Mouse (Mus musculus): ENCODE measurements around the gene Nhsl1. TPM values are rescaled to one million over a fixed set of nuclear protein-coding genes. Genes with fewer than 3 reads are reported as not detected.

Gene Nhsl1
- total RNA-seq, 2 experiments from 2014 or later: 46.7 to 53.1 TPM

DNA sequence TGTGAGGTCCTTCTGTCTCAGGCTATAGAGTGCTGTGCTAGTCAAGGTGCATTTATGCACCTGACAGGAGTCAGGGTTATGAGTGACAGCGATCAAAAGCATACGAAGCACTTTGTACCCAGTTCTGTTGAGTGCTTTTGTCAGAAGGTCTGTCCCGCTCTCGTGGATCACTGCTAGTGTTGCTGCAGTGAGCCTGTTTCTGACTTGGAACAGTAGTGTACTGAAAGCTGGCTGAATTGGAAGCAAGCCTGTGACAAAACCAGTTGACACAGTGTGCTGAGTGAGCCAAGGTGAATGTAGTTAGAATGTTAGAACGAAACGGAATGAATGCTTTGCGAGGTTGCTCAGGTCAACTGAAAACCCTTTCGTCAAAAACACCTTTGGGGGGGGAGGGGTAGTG lies 82.2 kb downstream of the Nhsl1 start:
- DNase-seq: peak in 1 of 2 experiments; percentile 48

DNA sequence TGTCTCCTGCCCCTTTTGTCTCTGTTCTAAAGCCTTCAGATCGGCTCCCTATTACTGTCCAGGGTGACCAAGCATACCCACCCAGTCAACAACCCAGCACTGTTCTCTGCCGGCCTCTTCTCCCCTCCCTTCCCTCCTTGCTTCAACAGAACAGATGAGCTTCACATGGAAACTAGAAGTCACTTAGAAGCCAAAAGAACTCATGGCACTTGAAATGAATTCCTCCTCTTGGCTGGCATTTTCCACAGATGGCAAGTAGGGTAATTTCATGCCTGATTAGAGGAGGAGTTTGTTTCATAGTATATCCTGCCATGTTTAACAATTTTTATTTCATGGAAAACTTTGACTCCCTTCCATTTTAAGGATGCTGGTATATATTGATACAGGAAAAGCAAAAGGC lies 85.2 kb downstream of the Nhsl1 start:
- no peak for DNase-seq

DNA sequence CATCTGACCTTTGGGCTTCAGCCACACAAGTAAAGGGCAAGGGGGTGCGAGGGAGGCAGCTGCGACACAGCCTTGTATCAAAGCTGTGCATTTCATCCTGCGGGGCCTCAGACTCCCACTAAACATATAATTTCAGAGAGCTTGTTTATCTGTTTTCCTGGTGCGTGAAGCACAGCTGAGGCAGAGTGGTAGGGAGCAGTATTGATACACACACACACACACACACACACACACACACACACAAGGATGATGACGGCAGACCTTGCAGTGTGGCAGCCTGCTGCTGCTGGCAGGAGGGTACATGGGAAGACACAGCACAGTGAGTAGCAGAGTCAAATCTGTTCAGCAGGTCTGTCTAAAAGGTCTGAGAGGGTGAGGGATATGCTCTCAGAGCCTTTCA lies 85.9 kb downstream of the Nhsl1 start:
- no peak for DNase-seq

DNA sequence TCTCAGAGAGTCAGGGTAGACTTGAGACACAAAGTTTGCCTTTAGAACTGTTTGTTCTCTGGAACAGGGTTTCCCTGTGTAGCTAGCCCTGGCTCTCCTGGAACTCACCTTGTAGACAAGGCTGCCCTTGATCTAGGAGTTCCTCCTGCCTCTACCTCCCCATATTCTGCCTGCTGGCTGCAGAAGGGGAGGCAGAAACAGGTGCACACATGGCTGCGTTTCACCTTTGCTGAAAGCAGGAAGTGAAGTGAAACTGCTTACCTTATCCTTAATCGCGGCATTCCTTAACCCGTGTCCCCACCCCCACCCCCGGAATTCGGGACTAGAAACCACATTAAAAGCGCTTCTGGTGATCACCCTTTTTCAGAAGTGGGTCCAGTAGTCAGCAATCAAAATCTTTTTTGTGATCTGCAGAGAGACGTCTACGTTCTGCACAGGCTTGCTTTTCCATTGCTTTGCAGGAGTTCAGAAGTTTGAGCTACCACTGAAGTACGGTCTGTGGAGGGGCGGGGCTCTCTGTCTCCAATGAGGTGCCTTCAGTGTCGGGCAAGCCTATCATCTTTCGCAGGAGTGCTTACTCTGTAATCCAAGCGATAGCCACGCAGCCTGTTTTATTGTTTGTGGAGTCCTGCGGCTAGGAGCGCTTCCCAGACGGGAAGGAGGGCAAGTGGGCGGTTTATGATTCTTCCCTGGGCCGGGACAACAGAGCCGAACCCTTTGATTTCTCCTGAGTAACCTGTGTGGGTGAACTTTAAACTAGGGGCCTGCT lies 88.5 kb downstream of the Nhsl1 start:
- DNase-seq: peak; percentile 62 to 63

DNA sequence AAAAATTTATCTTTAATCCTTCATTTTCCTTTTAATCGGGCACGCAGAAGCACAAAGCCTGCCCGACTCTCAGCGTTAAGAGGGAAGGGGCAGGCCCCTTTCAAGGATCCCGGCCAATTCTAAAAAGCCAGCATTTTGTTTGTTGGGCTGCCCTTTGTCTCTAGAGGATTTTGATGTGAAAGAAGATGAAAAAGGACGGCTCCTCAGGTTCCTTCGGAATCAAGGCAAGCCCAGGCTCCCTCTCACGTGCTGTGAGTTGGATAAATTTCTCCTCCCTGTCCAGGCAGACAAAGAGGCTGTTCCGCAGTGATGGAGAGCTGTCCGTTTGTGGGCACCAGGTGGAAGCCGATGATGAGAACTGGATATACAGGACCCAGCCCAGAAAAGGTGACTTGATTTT lies 89.3 kb downstream of the Nhsl1 start:
- no peak for DNase-seq

DNA sequence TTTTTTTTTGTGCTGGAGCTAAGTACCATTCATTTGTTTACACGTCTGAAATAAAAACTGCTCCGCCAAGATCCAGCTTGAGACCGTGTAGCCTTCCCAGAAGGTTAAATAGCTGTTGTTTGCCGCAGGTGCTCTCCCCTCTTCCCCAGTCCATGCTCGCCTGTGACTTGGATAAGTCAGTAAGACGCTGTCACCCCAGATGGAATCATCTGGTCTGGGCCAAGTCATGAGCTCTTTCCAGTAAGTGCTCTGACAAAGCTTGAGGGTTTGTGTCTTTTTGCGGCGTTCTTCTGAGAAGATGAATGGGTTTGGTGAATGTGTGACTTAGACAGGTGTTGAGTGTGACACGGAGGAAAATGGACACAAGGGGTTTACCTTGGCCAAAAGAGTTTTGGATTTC lies 89.8 kb downstream of the Nhsl1 start:
- DNase-seq: no peak

DNA sequence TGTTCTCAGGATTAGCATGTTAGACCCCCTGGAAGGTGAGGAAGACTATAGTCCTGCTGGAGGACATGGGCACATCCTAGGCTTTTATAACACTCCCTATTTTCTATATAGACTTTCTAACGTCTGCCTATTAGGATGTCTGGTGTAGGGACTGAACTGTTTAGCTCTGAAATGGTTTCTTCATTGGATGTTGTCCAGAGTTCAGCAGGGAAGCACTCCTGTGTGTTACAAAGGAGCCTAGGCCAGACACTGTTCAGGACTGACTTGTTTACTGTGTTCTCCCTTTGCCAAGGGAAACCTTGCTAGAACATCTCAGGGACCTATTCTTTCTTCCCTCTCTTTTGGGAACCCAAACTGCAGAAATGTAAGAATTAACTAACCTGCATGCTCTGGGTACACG lies 90.3 kb downstream of the Nhsl1 start:
- DNase-seq: no peak

DNA sequence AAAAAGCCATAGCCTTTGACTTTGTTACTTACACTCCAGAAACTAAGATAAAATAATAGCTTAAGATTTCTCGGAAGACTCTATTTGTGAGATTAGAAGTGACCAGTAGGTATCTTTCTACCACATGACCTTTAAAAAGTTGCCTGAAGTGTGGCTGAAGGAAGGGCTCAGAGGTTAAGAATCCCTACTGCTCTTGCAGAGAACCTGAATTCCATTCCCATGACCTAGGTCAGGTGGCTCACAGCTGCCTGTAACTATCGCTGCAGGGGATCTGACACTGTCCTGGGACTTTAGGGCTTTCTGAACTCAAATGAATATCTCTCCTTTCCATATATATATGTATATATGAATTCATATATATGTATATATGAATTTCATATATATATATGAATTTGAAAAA lies 92.5 kb downstream of the Nhsl1 start:
- no peak for DNase-seq

DNA sequence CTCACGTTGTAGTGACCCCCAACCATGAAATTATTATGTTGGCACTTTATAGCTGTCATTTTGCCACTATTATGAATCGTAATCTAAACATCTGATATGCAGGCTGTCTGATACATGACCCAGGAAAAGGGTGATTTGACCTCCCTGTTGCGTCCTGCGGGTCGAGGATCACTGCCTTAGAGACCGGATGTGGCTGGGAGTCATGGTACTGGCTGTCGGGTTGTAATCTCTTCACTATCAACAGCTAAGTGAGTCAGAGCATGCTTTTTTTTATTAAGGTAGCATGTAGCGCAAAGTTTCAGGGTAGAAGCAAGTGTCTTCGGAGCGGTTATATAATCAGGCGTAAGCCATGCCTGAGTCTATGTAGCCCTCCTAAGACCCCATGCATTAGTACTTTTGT lies 97.2 kb downstream of the Nhsl1 start:
- DNase-seq: no peak

DNA sequence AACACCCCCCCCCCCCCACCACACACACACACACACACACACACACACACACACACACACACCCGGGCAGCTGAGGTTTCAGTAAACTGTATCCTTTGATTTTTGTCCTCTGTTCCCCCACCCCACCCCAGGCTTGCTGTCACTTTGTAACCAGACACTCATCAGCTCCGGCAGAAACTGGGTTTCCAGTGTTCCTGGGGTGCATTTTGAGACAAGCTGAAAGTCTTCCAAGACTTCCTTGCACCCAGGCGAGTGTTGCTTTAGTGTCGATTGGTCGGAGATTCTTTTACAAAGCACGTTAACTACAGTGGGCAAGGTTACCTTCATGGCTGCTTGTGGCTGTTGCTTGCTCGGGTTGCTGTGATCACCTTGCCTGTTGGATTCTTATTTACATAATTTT lies 99.4 kb downstream of the Nhsl1 start:
- no peak for DNase-seq

DNA sequence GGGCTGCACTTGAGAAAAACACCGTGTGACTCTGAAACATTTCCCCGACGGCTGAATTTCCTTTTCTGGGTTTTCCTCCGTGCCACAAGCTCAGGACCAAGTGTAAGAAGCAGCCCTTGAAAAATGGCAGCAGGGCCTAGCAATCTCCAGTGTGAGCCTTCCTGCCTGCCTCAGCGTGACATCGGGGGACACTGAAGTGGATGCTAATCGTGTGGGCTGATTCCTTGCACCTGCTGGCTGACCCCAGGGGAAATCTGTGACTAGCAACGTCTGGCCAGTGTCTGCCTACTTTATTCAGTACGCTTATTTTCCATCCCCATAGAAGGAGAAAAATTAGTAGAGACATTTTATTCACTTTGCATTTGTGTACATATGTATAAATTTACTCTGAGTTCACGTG lies 100.7 kb downstream of the Nhsl1 start:
- DNase-seq: no peak

DNA sequence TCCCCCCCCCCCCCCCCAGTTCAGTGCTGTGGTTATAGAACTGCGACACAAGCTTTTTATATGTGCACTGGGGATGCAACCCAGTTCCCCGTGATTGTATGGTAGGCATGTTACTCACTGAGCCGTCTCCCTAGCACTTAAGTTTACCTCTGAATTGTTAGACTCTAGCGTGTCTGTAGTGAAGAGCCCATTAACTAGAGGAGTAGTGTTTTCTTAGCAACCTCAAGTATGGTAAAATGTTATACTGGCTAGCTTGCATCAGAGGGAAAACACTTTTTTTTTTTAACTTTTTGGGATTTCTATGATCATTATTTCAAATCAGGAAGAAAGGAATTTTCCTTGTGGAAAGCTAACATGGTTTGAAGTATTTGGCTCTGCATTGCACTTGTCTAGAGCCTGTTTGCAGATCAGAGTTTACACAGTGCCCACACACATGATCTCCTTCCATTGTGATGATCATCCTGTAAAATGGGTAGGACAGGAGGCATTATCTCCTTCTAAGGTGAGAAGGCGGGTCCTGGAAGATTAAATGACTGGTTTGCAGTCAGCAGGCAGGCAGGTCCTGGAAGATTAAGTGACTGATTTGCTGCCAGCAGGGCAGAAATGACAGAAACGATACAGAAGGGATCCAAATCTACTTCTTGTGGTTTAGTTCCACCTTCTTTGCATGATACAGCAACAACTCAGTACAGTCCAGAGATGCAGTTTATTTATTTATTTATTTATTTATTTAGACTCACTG lies 101.6 kb downstream of the Nhsl1 start:
- DNase-seq: no peak

DNA sequence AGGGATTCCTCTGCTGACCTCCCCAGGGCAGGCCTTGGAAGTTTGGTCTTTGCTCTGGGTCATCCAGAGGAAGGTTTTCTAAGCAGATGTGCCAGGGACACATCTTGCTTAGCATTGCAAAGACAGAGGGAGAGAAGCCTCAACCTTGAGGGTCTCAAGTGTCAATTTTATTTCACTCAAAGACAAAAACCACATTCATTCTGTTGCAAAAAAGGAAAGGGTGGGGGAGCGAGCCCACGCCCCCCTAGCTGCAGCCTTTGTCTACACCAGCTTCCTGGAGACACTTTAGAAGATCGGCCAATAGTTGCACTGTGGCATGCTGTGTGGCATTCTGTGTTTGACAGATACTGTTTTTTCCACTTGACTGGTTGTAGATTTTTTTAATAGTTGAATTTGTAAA lies 104.2 kb downstream of the Nhsl1 start:
- DNase-seq: no peak

DNA sequence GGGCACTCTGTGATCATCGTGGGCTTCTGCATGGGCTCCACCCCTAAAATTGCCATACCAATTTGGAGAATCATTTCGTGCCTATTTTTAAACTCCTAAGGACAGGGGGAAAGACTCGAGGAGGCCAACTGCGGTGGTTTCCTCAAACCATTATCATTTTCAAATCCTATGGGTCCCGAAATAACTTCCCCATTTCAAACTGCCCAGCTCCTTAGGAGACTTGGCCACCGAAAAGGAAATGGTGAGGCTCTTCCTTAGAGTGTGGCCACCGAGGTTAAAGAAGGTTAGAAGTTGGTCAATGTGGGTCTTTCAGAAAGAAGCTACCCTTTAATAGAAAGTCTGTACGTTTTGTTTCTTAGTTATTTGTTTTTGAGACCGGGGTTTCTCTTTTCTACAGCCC lies 104.8 kb downstream of the Nhsl1 start:
- no peak for DNase-seq

DNA sequence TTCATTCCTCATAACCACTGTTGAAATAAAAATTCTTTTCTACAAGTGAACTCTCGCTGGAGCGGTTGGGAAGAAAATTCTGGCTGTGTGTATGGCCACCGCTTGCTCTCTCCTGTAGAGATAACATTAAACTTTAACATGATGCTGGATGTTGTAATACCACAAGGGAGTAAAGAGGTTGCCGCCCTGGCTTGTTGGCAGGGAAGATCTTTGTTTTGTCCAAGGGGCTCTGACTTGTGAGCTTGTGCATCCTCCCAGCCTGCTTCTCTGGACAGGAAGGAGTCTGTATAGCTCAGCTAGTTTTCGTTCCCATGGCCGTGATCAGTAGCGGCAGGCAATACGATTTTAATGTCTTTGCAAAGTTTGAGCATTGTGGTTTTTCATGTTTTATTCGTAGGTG lies 109.1 kb downstream of the Nhsl1 start:
- DNase-seq: no peak

DNA sequence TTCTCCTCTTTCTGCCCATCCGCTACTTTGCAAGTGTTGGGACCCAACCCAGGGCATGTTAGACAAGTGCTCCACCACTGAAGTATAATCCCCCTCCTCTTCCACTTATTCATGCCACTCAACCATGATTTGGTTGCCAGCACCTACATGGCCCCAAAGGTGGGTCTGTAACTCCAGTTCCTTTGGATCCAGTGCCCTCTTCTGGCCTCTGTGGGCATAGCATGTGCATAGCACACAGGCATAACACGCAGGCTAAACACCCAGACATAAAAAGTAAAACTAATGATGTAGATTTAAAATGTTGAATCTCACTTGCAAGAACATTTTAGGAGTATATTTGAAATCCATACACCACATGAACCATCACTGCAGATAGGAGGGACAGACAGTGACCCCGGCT lies 110.7 kb downstream of the Nhsl1 start:
- no peak for DNase-seq

DNA sequence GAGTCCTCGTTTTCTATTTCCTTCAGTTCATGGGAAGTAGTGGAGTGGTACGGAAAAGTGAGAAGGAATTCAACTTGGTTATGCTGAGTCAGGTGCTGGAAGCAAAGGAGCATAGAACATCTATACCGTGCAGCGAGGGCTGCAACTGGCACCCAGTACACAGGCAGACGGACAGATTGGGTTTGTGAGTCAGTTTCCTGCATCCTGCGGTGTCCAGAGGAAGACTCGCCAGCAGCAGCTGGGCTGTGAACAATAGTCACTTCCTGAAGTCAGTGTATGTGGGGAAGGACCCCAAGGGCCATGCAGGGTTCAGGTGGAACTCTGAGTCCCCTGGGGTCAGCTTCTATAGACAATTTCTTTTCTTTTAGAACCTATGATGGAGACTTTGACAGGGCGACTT lies 111.4 kb downstream of the Nhsl1 start:
- DNase-seq: no peak

DNA sequence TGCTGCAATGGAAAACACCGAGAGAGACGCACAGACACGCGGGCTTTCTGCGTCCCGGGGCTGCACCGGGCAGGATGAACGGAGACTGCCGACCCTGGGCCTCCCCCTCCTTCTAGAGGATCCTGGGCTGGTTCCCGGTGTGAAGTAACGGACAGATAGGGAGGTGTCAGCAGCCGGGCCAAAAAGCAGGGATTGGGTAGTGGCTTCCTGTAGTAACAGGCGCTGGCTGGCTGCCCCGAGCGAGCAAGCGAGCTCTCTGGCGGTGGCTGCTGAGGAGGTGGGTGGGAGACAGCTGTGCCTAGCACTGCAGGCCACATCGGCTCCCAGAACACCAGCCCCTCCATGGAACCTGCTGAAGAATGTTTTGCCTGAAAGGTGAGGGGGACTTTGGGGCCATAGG lies 112.2 kb downstream of the Nhsl1 start:
- peak; percentile 38 to 60 for DNase-seq

DNA sequence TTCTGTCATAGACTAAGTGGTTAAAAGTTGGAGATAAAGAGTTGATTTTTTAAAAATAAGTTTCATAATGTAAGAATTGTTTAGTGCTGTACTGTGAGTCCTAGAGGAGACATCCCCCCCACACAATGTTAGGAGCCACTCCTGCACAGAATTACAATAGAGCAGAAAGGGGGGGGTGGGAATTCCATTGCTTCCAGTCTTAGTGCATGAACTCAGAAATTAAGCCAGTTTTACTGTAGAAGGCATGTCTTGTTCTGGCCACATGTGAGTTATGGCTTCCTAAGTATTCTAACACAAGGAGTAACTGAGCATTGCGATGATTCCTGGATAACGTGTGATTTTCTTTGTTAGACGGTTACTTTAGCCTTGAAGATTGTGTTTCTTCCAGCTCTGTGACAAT lies 112.8 kb downstream of the Nhsl1 start:
- DNase-seq: no peak

DNA sequence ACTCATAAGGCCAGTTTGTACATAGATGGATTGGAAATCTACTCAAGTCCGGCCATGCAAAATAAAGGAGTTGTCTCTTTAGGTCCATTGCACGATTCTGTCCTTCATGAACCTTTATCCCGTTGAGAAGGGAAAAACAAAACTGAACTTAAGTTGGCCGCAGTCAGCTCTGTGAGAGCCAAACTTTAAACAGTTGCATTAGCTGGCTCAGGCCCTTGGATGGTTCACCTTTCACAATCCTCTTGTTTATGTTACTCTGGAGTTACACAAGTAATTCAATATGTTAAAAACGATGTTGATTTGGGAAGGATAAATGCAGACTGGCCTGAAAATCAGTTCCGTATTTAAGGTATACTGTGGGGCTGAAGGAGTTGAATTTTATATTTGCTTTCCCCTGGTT lies 116.7 kb downstream of the Nhsl1 start:
- no peak for DNase-seq

DNA sequence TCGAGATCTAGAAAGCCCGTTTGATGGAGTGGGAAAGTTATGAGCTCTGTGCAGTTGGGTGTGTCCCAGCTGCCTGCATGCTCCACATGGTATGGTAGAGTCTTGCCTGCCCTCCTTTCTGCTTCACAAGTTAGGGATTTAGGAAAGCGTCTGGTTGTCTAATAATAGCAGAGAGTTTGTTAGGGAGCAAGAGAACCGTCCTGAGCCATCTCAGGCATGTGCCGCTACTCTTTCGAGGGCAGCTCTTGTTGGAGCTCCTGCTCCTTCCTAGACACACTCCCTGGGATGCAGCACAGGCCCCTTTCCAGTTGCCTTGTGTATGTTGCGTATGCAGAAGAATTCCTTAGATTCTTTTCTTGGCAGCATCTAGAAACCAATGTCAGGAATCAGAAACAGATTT lies 117.2 kb downstream of the Nhsl1 start:
- no peak for DNase-seq

DNA sequence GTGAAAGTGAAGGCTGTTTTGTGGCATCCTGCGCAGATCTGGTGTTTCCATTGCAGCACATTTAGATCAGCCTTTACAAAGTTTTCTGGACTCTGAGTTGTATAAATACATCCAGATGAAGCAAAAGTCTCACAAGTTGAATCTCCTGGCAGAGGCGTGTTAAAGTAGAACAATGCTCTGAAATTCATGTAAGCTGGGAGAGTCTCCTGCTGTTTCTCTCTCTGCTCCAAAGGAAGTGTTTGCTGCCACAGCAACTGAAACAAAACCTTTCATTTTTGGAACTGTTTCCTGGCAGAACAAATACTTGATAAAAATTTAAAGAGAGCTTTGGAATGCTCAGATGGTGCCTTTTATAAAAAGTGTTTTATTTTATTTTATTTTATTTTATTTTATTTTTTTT lies 118.8 kb downstream of the Nhsl1 start:
- no peak for DNase-seq

DNA sequence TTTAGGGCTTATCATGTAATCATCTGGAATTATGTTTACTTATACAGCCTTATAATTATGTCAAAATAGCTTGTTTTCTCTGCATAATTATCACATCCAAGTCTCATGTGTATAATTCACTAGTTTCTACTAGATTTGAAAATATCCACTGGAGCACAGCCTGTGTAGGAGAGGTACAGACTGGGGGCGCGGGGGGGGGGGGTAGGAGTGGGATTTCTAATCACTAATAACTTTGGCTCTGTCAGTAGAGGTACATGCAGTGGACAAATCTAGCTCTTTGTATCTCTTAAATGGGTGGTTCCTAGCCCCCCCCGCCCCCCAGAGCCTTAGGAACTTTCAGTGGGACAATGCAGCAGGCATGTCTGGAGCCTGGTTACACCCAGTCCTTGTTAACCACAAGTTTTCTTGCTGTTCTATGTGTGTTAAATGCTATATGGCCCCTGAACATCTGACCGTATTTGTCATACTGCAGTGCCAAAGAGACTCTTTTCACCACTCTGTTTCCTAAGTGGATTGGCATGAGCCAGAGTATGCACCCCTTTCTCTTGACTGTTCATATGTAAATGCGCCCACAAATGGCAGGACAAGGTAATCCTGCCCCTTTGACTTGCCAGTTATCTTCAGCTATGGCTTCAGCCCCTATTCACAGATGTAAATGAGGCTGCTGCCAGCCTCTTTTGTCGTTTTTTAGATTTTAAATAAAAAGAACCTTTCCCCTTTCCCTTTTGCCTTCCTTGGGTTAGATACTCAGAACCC lies 127.0 kb downstream of the Nhsl1 start:
- no peak for DNase-seq
